In genomic region chr4:41772946-41773345, GRCm38 (mm10) we compare ENCODE assay signal across 13 mouse cellular contexts. TPM values are rescaled to one million over a fixed set of nuclear protein-coding genes. Genes with fewer than 3 reads are reported as not detected.
DNase-seq lines count a peak whose midpoint lies in the region; ATAC-seq and TF ChIP-seq lines count a peak whose summit lies in the region.
"Not testable (repeated sequence)": the region's sequence is repeated elsewhere in the genome, so short reads cannot be mapped to it uniquely, and the experiment has no call there.
"Had no signal": no experiment of that assay in that cellular context is flagged by ENCODE, and none has a peak within 500 bp of the region (broad histone marks: within the 10 kb centered on the region; RNA-seq: fewer than 3 reads in every experiment).

No protein-coding gene starts in this region.

- H3K27ac ChIP-seq in embryonic facial prominence, embryonic 13.5 days; heart, adult 2 months; hindbrain, embryonic 16.5 days (ENCODE audit: low read depth, low read length); liver, embryonic 16.5 days (ENCODE audit: low read length): not testable (repeated sequence)

- H3K9ac ChIP-seq in embryonic facial prominence, embryonic 13.5 days; heart, adult 2 months (ENCODE audit: low read depth, low read length); liver, embryonic 16.5 days (ENCODE audit: low read depth, low read length): not testable (repeated sequence)
- H3K9ac ChIP-seq in hindbrain, embryonic 16.5 days (ENCODE audit: low read depth, low read length): 0 out of 2 replicates have a peak overlapping the region, but pooled peaks have one; percentile 41

- not testable (repeated sequence) for H3K79me2 ChIP-seq in heart, adult 2 months (replicated peaks; ENCODE audit: control insufficient read depth, insufficient read depth, low read length)

- not testable (repeated sequence) for TF ChIP-seq EP300 in heart, adult 2 months (IDR thresholded peaks at IDR 0.05; ENCODE audit: insufficient read depth, low read depth, low read length)

- not testable (repeated sequence) for H3K9me3 ChIP-seq in embryonic facial prominence, embryonic 13.5 days; hindbrain, embryonic 16.5 days (ENCODE audit: control insufficient read depth, low read length); liver, embryonic 16.5 days (replicated peaks; ENCODE audit: control insufficient read depth, low read length)

- TF ChIP-seq POLR2A in heart, adult 2 months (IDR thresholded peaks at IDR 0.05; ENCODE audit: insufficient read depth, low read depth, low read length): not testable (repeated sequence)

- not testable (repeated sequence) for H3K27me3 ChIP-seq in embryonic facial prominence, embryonic 13.5 days; heart, adult 2 months (ENCODE audit: control insufficient read depth, insufficient read depth, low read length); hindbrain, embryonic 16.5 days (replicated peaks; ENCODE audit: control insufficient read depth, insufficient read depth, low read length); liver, embryonic 16.5 days (ENCODE audit: control insufficient read depth, insufficient read depth, low read depth, low read length)

- intact Hi-C loops in heart, adult 2 months (cut with DNase I): not testable (repeated sequence)

- not testable (repeated sequence) for H3K4me1 ChIP-seq in embryonic facial prominence, embryonic 13.5 days; heart, adult 2 months (ENCODE audit: control insufficient read depth, insufficient read depth, low read length); hindbrain, embryonic 16.5 days (ENCODE audit: control insufficient read depth, insufficient read depth, low read depth, low read length); liver, embryonic 16.5 days (ENCODE audit: control insufficient read depth, low read depth, low read length)

- DNase-seq in ZHBTc4 (ENCODE audit: low read depth, low spot score): peak; percentile 42
- not testable (repeated sequence) for DNase-seq in heart, adult 2 months
- DNase-seq in kidney, postnatal 4 days: peak; percentile 34 to 50
- peak; percentile 33 for DNase-seq in naive thymus-derived CD4-positive, alpha-beta T cell, adult 2 months (ENCODE audit: low read depth)
- peak; percentile 31 for DNase-seq in thymus, postnatal 14 days

- H3K36me3 ChIP-seq in embryonic facial prominence, embryonic 13.5 days; heart, adult 2 months (ENCODE audit: control insufficient read depth, insufficient read depth, low read length); hindbrain, embryonic 16.5 days (ENCODE audit: control insufficient read depth, insufficient read depth, low read length); liver, embryonic 16.5 days (ENCODE audit: control insufficient read depth, insufficient read depth): not testable (repeated sequence)

- peak overlapping the region; percentile 54 for H3K4me2 ChIP-seq in embryonic facial prominence, embryonic 13.5 days
- H3K4me2 ChIP-seq in hindbrain, embryonic 16.5 days (ENCODE audit: low read length): peak overlapping the region; percentile 48
- H3K4me2 ChIP-seq in liver, embryonic 16.5 days (ENCODE audit: low read depth, low read length): peak overlapping the region; percentile 46

- ATAC-seq in embryonic facial prominence, embryonic 13.5 days (ENCODE audit: insufficient number of reproducible peaks, insufficient read depth, low FRiP score, low TSS enrichment, low read depth); hindbrain, embryonic 16.5 days; liver, embryonic 16.5 days (ENCODE audit: low read depth): not testable (repeated sequence)

- not testable (repeated sequence) for TF ChIP-seq CTCF in heart, adult 2 months (IDR thresholded peaks at IDR 0.05)

- peak overlapping the region; percentile 33 for H3K4me3 ChIP-seq in embryonic facial prominence, embryonic 13.5 days
- peak overlapping the region; percentile 34; the same call in 1 of the 2 replicates for H3K4me3 ChIP-seq in heart, adult 2 months
- H3K4me3 ChIP-seq in hindbrain, embryonic 16.5 days (ENCODE audit: low read length): peak overlapping the region; percentile 32
- peak overlapping the region; percentile 39 for H3K4me3 ChIP-seq in liver, embryonic 16.5 days (ENCODE audit: low read depth, low read length)

- WGBS in embryonic facial prominence, embryonic 13.5 days: 3% methylated on average over 11 of the region's 16 CpGs
- 12% methylated on average over 9 of the region's 16 CpGs for WGBS in heart, adult 2 months
- 13% methylated on average over 5 of the region's 16 CpGs for WGBS in hindbrain, embryonic 16.5 days
- 3% methylated on average over 6 of the region's 16 CpGs for WGBS in liver, embryonic 16.5 days (ENCODE audit: insufficient replicate concordance)

RNA-seq across cellular contexts. Expression of gene Ccl27a, which starts 1.1 kb away (rescaled TPM):
- 63.5 and 65.5 TPM in 2 replicates for polyA plus RNA-seq in embryonic facial prominence, embryonic 13.5 days (2015; fragmentation: Nextera tagmentation; extraction: Ambion mirVana)
- 10 to 100 TPM; 17.7 to 20.2 TPM for total RNA-seq in heart, adult 2 months (2021)
- polyA plus RNA-seq in heart, adult 2 months (2012; rRNA removed): 23.0 and 23.6 TPM in 2 replicates
- polyA plus RNA-seq in hindbrain, embryonic 16.5 days (2015; fragmentation: Nextera tagmentation; extraction: Ambion mirVana): 260 and 276 TPM in 2 replicates
- polyA plus RNA-seq in liver, embryonic 16.5 days (2015; fragmentation: Nextera tagmentation; extraction: Ambion mirVana): 7.5 and 9.4 TPM in 2 replicates
- polyA plus RNA-seq: myocyte had no signal

RNA-seq across cellular contexts. Expression of gene Sigmar1, which starts 17.0 kb away (rescaled TPM):
- polyA plus RNA-seq in embryonic facial prominence, embryonic 13.5 days (2015; fragmentation: Nextera tagmentation; extraction: Ambion mirVana): 83.8 and 87.7 TPM in 2 replicates
- 10 to 100 TPM; 19.6 to 20.7 TPM for total RNA-seq in heart, adult 2 months (2021)
- polyA plus RNA-seq in heart, adult 2 months (2012; rRNA removed): 33.2 and 47.7 TPM in 2 replicates
- 86.8 and 96.3 TPM in 2 replicates for polyA plus RNA-seq in hindbrain, embryonic 16.5 days (2015; fragmentation: Nextera tagmentation; extraction: Ambion mirVana)
- polyA plus RNA-seq in liver, embryonic 16.5 days (2015; fragmentation: Nextera tagmentation; extraction: Ambion mirVana): 50.6 and 57.0 TPM in 2 replicates

RNA-seq across cellular contexts. Expression of gene Galt, which starts 17.9 kb away (rescaled TPM):
- 43.4 and 47.9 TPM in 2 replicates for polyA plus RNA-seq in embryonic facial prominence, embryonic 13.5 days (2015; fragmentation: Nextera tagmentation; extraction: Ambion mirVana)
- total RNA-seq in heart, adult 2 months (2021): 10 to 100 TPM; 42.5 to 52.7 TPM
- 136 and 137 TPM in 2 replicates for polyA plus RNA-seq in heart, adult 2 months (2012; rRNA removed)
- 60.9 and 61.8 TPM in 2 replicates for polyA plus RNA-seq in hindbrain, embryonic 16.5 days (2015; fragmentation: Nextera tagmentation; extraction: Ambion mirVana)
- polyA plus RNA-seq in liver, embryonic 16.5 days (2015; fragmentation: Nextera tagmentation; extraction: Ambion mirVana): 34.7 and 40.8 TPM in 2 replicates

RNA-seq across cellular contexts. Expression of gene Arid3c, which starts 42.0 kb away (rescaled TPM):
- 0.15 and 0.20 TPM in 2 replicates for polyA plus RNA-seq in embryonic facial prominence, embryonic 13.5 days (2015; fragmentation: Nextera tagmentation; extraction: Ambion mirVana)
- total RNA-seq in heart, adult 2 months (2021): not detected
- not detected in 2 replicates for polyA plus RNA-seq in heart, adult 2 months (2012; rRNA removed)
- 0.76 and 0.84 TPM in 2 replicates for polyA plus RNA-seq in hindbrain, embryonic 16.5 days (2015; fragmentation: Nextera tagmentation; extraction: Ambion mirVana)
- not detected in 2 replicates for polyA plus RNA-seq in liver, embryonic 16.5 days (2015; fragmentation: Nextera tagmentation; extraction: Ambion mirVana)
- total RNA-seq: gastrocnemius, adult 8-10 months; hematopoietic stem cell, adult 5-6 weeks; layer of hippocampus, postnatal 14 days had no signal
- polyA plus RNA-seq: activated CD4-positive, CD25-positive, alpha-beta regulatory T cell, adult 4 months; myocyte had no signal

RNA-seq across cellular contexts. Expression of gene Dctn3, which starts 50.0 kb away (rescaled TPM):
- polyA plus RNA-seq in embryonic facial prominence, embryonic 13.5 days (2015; fragmentation: Nextera tagmentation; extraction: Ambion mirVana): 123 and 128 TPM in 2 replicates
- total RNA-seq in heart, adult 2 months (2021): 10 to 100 TPM; 68.4 to 75.7 TPM
- polyA plus RNA-seq in heart, adult 2 months (2012; rRNA removed): 49.1 and 54.3 TPM in 2 replicates
- 309 and 323 TPM in 2 replicates for polyA plus RNA-seq in hindbrain, embryonic 16.5 days (2015; fragmentation: Nextera tagmentation; extraction: Ambion mirVana)
- polyA plus RNA-seq in liver, embryonic 16.5 days (2015; fragmentation: Nextera tagmentation; extraction: Ambion mirVana): 56.9 and 62.0 TPM in 2 replicates
